Mouse (Mus musculus) liver, embryonic 14.5 days (tissue): ENCODE data around the gene Hmgcll1.

Experiments used
- CTCF ChIP-seq: IDR thresholded peaks from 2 replicates; pipeline ENCODE4 v1.5.1; 2016; ENCODE audit warnings: antibody characterized with exemption, low read depth, control low read depth
- EP300 ChIP-seq: IDR thresholded peaks from 2 replicates; pipeline ENCODE4 v1.6.1; 2016; ENCODE audit warnings: antibody characterized with exemption, low read depth

GRCm38 (mm10) chr9:76162446-76162845 is 147.8 kb downstream of the Hmgcll1 start:
- TF ChIP-seq CTCF (no peak), EP300 (no peak)
